ENCODE assay signal across 8 mouse cellular contexts in the genomic region with DNA sequence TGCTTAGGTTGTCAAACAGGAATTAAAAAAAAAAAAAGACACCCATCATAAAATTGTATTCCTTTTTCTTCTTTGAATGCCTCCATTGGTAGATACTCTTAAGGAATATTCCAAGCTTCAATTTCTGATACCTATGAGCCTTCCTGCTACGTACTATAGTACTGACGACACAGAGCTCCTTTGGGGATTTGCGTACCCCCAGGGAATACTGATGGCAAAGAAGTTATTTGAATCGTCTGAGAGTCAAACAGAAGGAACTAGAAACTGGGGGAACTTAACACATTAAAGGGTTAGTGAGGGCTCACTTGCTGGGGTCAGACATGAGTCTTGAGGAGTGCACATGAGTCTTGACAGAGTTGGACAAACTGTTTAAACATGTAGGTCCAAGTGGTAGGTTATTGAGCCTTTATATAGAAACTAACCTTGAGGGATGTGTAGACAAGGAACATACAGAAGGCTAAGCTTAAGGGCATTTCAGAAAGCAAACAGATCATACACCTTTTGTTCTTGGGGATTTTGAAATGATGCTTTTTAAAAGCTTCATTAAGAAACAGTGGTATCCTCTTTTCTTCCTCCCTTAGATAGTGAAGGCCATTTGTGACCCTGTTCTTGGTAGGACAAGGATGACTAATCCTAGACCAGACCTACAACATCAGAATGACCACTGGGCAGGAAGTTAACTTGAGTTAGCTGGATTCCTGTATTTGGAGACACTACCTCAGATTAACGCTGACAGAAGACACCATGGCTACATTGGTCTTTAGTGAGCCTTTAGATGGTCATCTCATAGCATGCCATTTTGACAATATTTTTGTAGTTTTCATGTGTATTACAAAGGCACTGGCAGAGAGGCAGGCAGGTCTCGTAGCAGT. TPM values are rescaled to one million over a fixed set of nuclear protein-coding genes. Genes with fewer than 3 reads are reported as not detected.
DNase-seq lines count a peak whose midpoint lies in the region; ATAC-seq and TF ChIP-seq lines count a peak whose summit lies in the region.

No protein-coding gene starts in this region.

- H3K36me3 ChIP-seq in kidney, postnatal 0 days (ENCODE audit: insufficient read depth, low read length): peaks cover 6% of the 10 kb centered on the region
- H3K36me3 ChIP-seq in forebrain, embryonic 14.5 days (ENCODE audit: control insufficient read depth, insufficient read depth, low read length): peaks cover 30% of the 10 kb centered on the region
- no peaks in the 10 kb centered on the region for H3K36me3 ChIP-seq in midbrain, embryonic 15.5 days (replicated peaks)

- WGBS in kidney, postnatal 0 days: 78% methylated on average over 6 of the region's 6 CpGs
- WGBS in forebrain, embryonic 14.5 days: 81% methylated on average over 6 of the region's 6 CpGs
- 59% methylated on average over 6 of the region's 6 CpGs for WGBS in midbrain, embryonic 15.5 days

- peak overlapping the region; percentile 73 for H3K4me2 ChIP-seq in kidney, postnatal 0 days (ENCODE audit: low read length)
- H3K4me2 ChIP-seq in forebrain, embryonic 14.5 days (ENCODE audit: low read length): peak overlapping the region; percentile 82
- peak overlapping the region; percentile 68 for H3K4me2 ChIP-seq in midbrain, embryonic 15.5 days

- H3K9me3 ChIP-seq in kidney, postnatal 0 days (replicated peaks; ENCODE audit: low read length): no peaks in the 10 kb centered on the region
- no peaks in the 10 kb centered on the region for H3K9me3 ChIP-seq in forebrain, embryonic 14.5 days (replicated peaks; ENCODE audit: control insufficient read depth, low read length)
- no peaks in the 10 kb centered on the region for H3K9me3 ChIP-seq in midbrain, embryonic 15.5 days

- peak overlapping the region; percentile 52; the same call in 1 of the 2 replicates for H3K4me3 ChIP-seq in kidney, postnatal 0 days (replicated peaks; ENCODE audit: low read depth, low read length)
- H3K4me3 ChIP-seq in forebrain, embryonic 14.5 days (ENCODE audit: low read depth, low read length): peak overlapping the region; percentile 47
- H3K4me3 ChIP-seq in midbrain, embryonic 15.5 days: peak overlapping the region; percentile 48

- peaks cover 13% of the 10 kb centered on the region for H3K4me1 ChIP-seq in kidney, postnatal 0 days (replicated peaks; ENCODE audit: insufficient read depth, low read length)
- peaks cover 42% of the 10 kb centered on the region for H3K4me1 ChIP-seq in forebrain, embryonic 14.5 days (ENCODE audit: control insufficient read depth, insufficient read depth, low read length)
- peaks cover 59% of the 10 kb centered on the region for H3K4me1 ChIP-seq in midbrain, embryonic 15.5 days

- no peaks in the 10 kb centered on the region for H3K27me3 ChIP-seq in kidney, postnatal 0 days (ENCODE audit: insufficient read depth, low read length)
- H3K27me3 ChIP-seq in forebrain, embryonic 14.5 days (replicated peaks; ENCODE audit: control insufficient read depth, insufficient read depth, low read length): no peaks in the 10 kb centered on the region
- H3K27me3 ChIP-seq in midbrain, embryonic 15.5 days (replicated peaks): no peaks in the 10 kb centered on the region

- DNase-seq in kidney, postnatal 0 days (ENCODE audit: low spot score): no peak
- DNase-seq in kidney, adult 18-20 months: no peak
- peak; percentile 50 for DNase-seq in Muller cell, postnatal 12 days (ENCODE audit: inconsistent ontology term)
- DNase-seq in forebrain, embryonic 14.5 days (ENCODE audit: low spot score): no peak
- DNase-seq in natural killer cell, adult 2 months (ENCODE audit: low spot score in 2 of 2): no peak
- no peak for DNase-seq in gastrocnemius, adult 18-20 months (ENCODE audit: low spot score)
- no peak for DNase-seq in ovary, postnatal 36 days (ENCODE audit: low spot score)

- ATAC-seq in kidney, postnatal 0 days (replicated peaks; ENCODE audit: low FRiP score, low read depth): no peak
- ATAC-seq in forebrain, embryonic 14.5 days: no peak
- no peak for ATAC-seq in midbrain, embryonic 15.5 days (replicated peaks)

- no peak for TF ChIP-seq CTCF in kidney, postnatal 0 days (IDR thresholded peaks at IDR 0.05; ENCODE audit: low read depth)

- no peak overlapping the region for H3K27ac ChIP-seq in kidney, postnatal 0 days
- H3K27ac ChIP-seq in forebrain, embryonic 14.5 days (ENCODE audit: low read depth, low read length): no peak overlapping the region
- no peak overlapping the region for H3K27ac ChIP-seq in midbrain, embryonic 15.5 days

- no peak overlapping the region for H3K9ac ChIP-seq in kidney, postnatal 0 days (ENCODE audit: low read depth, low read length)
- 0 out of 2 replicates have a peak overlapping the region, but pooled peaks have one; percentile 18 for H3K9ac ChIP-seq in forebrain, embryonic 14.5 days (ENCODE audit: low read length)
- H3K9ac ChIP-seq in midbrain, embryonic 15.5 days: no peak overlapping the region

RNA-seq across cellular contexts. Expression of a gene that starts 6.2 kb away (rescaled TPM):
- 54.7 and 59.5 TPM in 2 replicates for polyA plus RNA-seq in kidney, postnatal 0 days (2015; fragmentation: Nextera tagmentation; extraction: Ambion mirVana)
- 63.6 and 73.8 TPM in 2 replicates for polyA plus RNA-seq in forebrain, embryonic 14.5 days (2014; fragmentation: Nextera tagmentation; extraction: Ambion mirVana)
- 40.3 and 44.4 TPM in 2 replicates for polyA plus RNA-seq in midbrain, embryonic 15.5 days (2015; fragmentation: Nextera tagmentation; extraction: Ambion mirVana)
- total RNA-seq in gastrocnemius, adult 18-20 months (2021): 10 to 100 TPM; 12.1 to 13.9 TPM
